Mouse (Mus musculus) cerebellum, adult 2 months (tissue): Measurements from ENCODE around the gene Ndufb7.

Source experiments
- CTCF ChIP-seq: fragments of 200-500 bp; IDR thresholded peaks from 2 replicates; pipeline ENCODE4 v1.5.1; 2011; ENCODE audit warnings: low read depth, mild to moderate bottlenecking, control low read depth, low read length, moderate library complexity, borderline replicate concordance; ENCODE audit not compliant: insufficient read depth
- POLR2A ChIP-seq: fragments of 200-500 bp; IDR thresholded peaks from 2 replicates; pipeline ENCODE4 v1.6.1; 2011; ENCODE audit warnings: low read length, control low read depth, borderline replicate concordance; ENCODE audit not compliant: insufficient read depth

DNA sequence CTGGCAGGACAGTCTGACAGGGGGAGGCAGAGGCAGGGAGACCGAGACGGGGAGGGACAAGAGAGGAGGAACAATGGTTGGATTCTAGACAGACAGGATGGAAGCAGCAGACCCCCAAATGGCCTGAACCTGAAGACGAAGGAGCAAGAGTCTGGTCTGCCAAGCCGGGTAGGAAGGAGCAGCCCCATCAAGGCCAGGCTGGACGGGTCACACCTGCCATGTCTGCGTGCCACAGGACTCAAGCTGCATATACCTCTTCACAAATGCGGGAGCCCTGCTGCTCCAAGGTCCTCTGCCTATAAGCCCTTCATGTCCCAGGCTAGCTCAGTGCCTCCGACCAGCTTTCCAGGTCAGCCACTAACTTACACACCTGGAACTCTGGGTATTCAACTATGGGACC, 13.2 kb downstream of the Ndufb7 start:
- no peak for TF ChIP-seq CTCF
- no peak for TF ChIP-seq POLR2A
